Mouse (Mus musculus) heart, embryonic 13.5 days (tissue): ENCODE measurements around the gene Ypel5. TPM values are rescaled to one million over a fixed set of nuclear protein-coding genes. Genes with fewer than 3 reads are reported as not detected.

Experiments used
- ATAC-seq: fragments of 200-750 bp; cut with Nextera tagmentation; 2 replicates; pipeline ENCODE4 v1.8.0; 2017; ENCODE audit warnings: moderate TSS enrichment; ENCODE audit not compliant: insufficient number of reproducible peaks, low FRiP score, low TSS enrichment; ENCODE audit errors: extremely low read depth
- H3K27ac ChIP-seq: fragments of 300-500 bp; sonication (generic); replicated peaks from 2 replicates; pipeline ENCODE4 v1.5.1; 2015; ENCODE audit warnings: moderate library complexity, mild to moderate bottlenecking, inconsistent platforms
- H3K27me3 ChIP-seq: fragments of 300-500 bp; sonication (generic); replicated peaks from 2 replicates; pipeline ENCODE4 v1.6.1; 2015; ENCODE audit warnings: mild to moderate bottlenecking, inconsistent platforms
- H3K36me3 ChIP-seq: fragments of 300-500 bp; sonication (generic); 2 replicates; pipeline ENCODE4 v1.6.1; 2015; ENCODE audit warnings: mild to moderate bottlenecking, inconsistent platforms
- H3K4me1 ChIP-seq: fragments of 300-500 bp; sonication (generic); 2 replicates; pipeline ENCODE4 v1.6.1; 2015; ENCODE audit warnings: inconsistent platforms
- H3K4me2 ChIP-seq: fragments of 300-500 bp; sonication (generic); 2 replicates; pipeline ENCODE4 v1.6.1; 2015; ENCODE audit warnings: inconsistent platforms, mild to moderate bottlenecking, moderate library complexity
- H3K4me3 ChIP-seq: fragments of 300-500 bp; sonication (generic); 2 replicates; pipeline ENCODE4 v1.5.1; 2015; ENCODE audit warnings: moderate library complexity, mild to moderate bottlenecking, inconsistent platforms
- H3K9ac ChIP-seq: fragments of 300-500 bp; sonication (generic); 2 replicates; pipeline ENCODE4 v1.6.1; 2015; ENCODE audit warnings: inconsistent platforms, mild to moderate bottlenecking, moderate library complexity
- H3K9me3 ChIP-seq: fragments of 300-500 bp; sonication (generic); 2 replicates; pipeline ENCODE4 v1.6.1; 2016; ENCODE audit warnings: inconsistent platforms
- whole genome bisulfite sequencing: fragments of 180-500 bp; shearing (Covaris S2); methylation state at CpG from one replicate; pipeline ENCODE4 v1.1.7; 2015; ENCODE audit warnings: mixed read lengths; 5-methylcytosine and 5-hydroxymethylcytosine counted together
- polyA plus RNA-seq: library from polyadenylated mRNA; unstranded; fragments of >200 nt; fragmentation: Nextera tagmentation; extraction: Ambion mirVana; gene quantifications from 2 replicates; pipeline ENCODE4 v1.2.1, GENCODE M21; 2015

Gene Ypel5
- polyA plus RNA-seq, 1 experiment from 2014 or later, result 66.8 TPM

DNA sequence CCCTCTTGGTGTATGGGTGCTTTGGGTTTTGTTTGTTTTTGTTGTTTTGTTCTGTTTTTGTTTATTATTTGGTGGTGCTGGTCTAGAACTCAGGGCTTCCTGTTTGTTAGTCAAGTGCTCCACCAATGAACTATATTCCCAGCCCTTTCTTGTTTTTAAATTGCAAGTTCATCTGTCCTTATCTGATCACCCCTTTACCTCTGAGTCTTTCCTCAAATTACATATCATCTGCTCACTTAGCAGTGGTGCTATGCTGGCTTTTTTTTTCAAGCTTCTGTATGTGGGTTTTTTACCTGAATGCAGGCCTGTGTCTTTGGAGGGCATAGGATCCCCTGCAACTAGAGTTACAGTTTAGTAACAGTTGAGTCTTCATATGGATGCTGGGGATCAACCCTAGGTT is 9.3 kb downstream of the Ypel5 start:
- peaks cover 13% of the 10 kb centered on the region for H3K4me1 ChIP-seq
- H3K27me3 ChIP-seq, result no peaks in the 10 kb centered on the region
- peaks cover 48% of the 10 kb centered on the region for H3K36me3 ChIP-seq
- no peak overlapping the region for H3K4me3 ChIP-seq
- no peak overlapping the region for H3K27ac ChIP-seq
- no peak for ATAC-seq
- H3K9me3 ChIP-seq, result no peaks in the 10 kb centered on the region
- no peak overlapping the region for H3K4me2 ChIP-seq
- no peak overlapping the region for H3K9ac ChIP-seq

DNA sequence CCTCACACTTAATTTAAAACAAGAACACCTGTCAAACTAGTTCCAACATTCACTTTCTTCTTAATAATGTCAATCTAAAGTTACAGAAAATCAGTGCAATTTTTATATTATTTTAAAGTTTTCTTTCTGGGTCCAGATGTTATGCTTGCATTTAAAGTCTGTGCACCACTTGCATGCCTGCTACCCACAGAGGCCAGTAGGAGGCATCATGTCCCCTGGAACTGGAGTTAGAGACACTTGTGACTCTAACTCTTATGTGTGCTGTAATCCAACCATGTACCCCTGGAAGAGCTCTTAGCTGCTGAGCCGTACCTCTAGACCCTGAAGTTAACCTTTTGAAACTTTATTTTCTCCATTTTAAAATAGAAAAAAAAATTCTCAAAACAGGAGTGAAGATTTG is 19.0 kb downstream of the Ypel5 start:
- Histone ChIP-seq H3K36me3 (peaks cover 25% of the 10 kb centered on the region), H3K4me3 (no peak overlapping the region), H3K9ac (no peak overlapping the region), H3K27ac (no peak overlapping the region), H3K27me3 (no peaks in the 10 kb centered on the region), H3K4me2 (no peak overlapping the region), H3K4me1 (peaks cover under 1% of the 10 kb centered on the region; the same call in 1 of the 2 replicates), H3K9me3 (no peaks in the 10 kb centered on the region)
- WGBS, result 56% methylated on average over 1 of the region's 1 CpGs
- ATAC-seq, result no peak

DNA sequence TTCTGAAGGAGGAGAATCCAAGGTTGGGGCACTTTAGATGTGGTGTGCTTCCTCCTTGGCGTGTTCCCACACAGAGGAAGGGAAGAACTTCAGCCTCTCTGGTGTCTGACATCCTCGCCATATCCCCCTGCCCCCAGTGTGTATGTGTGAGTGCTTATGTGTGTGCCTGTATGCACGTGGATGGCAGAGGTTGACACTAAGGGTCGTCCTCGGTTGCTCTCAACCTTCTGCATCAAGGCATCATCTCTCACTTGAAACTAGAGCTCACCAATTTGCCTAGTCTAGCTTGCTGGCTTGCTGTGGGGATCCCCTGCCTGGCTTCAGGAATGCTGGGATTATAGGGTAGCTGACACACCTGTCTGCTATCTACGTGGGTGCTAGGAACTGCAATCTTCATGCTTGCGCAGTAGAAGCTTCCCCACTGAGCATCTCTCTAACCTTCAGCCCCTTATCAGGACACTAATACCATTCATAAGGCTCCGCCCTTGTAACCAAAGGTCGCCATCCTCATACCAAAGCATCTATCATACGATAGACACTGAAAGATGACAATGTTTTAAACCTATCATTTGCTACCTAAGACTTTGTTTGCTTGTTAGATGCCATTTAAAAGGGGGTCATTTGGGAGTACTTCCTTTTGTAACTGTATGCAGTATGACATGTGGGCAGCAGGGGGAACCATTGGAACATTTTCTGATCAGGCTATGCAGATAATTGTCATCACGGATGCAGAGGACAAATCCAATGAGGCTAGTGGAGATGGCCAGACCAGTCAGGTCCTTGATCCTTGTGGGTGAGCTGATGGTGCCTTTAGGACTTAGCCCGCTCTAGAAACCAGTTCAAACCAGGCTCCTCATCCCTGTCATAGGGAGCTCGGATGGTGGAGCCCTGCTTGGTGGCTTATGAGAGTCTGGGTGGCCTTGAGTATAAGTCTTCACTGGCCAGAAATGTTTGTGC is 21.7 kb downstream of the Ypel5 start:
- Histone ChIP-seq H3K36me3 (peaks cover 7% of the 10 kb centered on the region), H3K4me3 (no peak overlapping the region), H3K4me2 (no peak overlapping the region), H3K9ac (no peak overlapping the region), H3K27me3 (no peaks in the 10 kb centered on the region), H3K9me3 (no peaks in the 10 kb centered on the region), H3K4me1 (peaks cover 12% of the 10 kb centered on the region), H3K27ac (no peak overlapping the region)
- no peak; the same call in 1 of the 2 replicates for ATAC-seq
- WGBS, result 51% methylated on average over 13 of the region's 13 CpGs

DNA sequence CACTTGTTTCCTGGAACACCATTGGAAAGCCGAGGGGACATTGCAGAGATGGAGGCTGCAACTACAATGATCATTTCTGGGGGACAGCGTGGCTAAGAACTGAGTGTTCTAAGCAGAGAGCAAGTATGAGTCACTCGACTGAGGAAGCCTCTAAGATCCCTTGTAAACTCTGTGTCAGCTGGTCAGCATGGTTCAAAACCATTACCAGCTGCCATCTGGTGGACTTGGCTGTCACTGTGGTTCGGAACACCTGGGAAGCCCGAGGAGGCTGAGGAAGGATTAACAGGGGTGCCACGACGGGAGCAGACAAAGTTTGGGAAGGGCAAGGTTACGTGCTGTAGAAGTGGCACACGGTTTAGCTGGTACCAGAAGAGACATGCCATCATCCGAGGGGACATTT is 27.0 kb downstream of the Ypel5 start:
- H3K9ac ChIP-seq, result no peak overlapping the region
- WGBS, result 68% methylated on average over 10 of the region's 10 CpGs
- no peaks in the 10 kb centered on the region for H3K9me3 ChIP-seq
- H3K4me2 ChIP-seq, result no peak overlapping the region
- no peaks in the 10 kb centered on the region for H3K36me3 ChIP-seq
- H3K27me3 ChIP-seq, result no peaks in the 10 kb centered on the region
- H3K27ac ChIP-seq, result no peak overlapping the region
- no peak overlapping the region for H3K4me3 ChIP-seq
- ATAC-seq, result no peak
- peaks cover 16% of the 10 kb centered on the region for H3K4me1 ChIP-seq

DNA sequence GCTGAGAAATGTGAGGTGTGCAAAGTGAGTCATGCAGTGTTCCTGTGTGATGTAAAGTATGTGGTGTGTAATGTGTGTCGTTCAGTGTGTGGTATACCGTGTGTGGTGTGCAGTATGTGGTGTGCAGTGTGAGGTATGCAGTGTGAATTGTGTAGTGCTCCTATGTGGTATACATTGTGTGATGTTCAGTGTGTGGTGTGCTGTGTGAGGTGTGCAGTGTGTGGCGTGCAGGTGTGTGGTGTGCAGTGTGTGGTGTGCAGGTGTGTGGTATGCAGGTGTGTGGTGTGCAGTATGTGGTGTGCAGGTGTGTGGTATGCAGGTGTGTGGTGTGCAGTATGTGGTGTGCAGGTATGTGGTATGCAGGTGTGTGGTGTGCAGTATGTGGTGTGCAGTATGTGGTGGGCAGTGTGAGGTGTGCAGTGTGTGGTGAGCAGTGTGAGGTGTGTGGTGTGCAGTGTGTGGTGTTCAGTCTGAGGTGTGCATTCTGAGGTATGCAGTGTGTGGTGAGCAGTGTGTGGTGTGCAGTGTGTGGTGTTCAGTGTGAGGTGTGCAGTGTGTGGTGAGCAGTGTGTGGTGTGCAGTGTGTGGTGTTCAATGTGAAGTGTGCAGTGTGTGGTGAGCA is 30.5 kb downstream of the Ypel5 start:
- no peak for ATAC-seq
- no peaks in the 10 kb centered on the region for H3K36me3 ChIP-seq
- H3K4me3 ChIP-seq, result no peak overlapping the region
- no peak overlapping the region for H3K9ac ChIP-seq
- H3K4me2 ChIP-seq, result no peak overlapping the region
- H3K27me3 ChIP-seq, result no peaks in the 10 kb centered on the region
- H3K4me1 ChIP-seq, result peaks cover 7% of the 10 kb centered on the region
- WGBS, result 76% methylated on average over 3 of the region's 3 CpGs
- H3K9me3 ChIP-seq, result no peaks in the 10 kb centered on the region
- H3K27ac ChIP-seq, result no peak overlapping the region

DNA sequence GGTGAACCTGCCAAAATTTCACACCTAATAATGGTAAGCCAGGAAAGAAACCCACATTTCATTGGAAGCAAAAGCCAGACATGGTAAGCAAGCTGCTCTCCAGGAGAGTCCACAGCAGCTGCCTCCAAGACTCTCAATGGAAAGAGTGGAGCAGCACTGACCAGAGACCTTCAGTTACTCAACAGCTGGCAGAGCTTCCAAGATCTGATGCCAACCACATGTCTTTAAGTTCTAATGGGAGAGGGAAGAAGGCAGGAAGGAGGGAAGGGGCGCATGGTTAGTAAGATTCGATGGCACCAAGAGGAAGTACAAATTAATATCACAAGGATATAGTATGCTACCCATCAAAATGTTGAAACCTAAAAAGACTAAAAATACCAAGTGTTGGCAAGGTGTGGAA is 31.9 kb downstream of the Ypel5 start:
- Histone ChIP-seq H3K27ac (no peak overlapping the region), H3K9me3 (no peaks in the 10 kb centered on the region), H3K4me2 (no peak overlapping the region), H3K36me3 (no peaks in the 10 kb centered on the region), H3K4me1 (peaks cover 2% of the 10 kb centered on the region), H3K27me3 (no peaks in the 10 kb centered on the region), H3K4me3 (no peak overlapping the region), H3K9ac (no peak overlapping the region)
- 90% methylated on average over 2 of the region's 2 CpGs for WGBS
- no peak for ATAC-seq

DNA sequence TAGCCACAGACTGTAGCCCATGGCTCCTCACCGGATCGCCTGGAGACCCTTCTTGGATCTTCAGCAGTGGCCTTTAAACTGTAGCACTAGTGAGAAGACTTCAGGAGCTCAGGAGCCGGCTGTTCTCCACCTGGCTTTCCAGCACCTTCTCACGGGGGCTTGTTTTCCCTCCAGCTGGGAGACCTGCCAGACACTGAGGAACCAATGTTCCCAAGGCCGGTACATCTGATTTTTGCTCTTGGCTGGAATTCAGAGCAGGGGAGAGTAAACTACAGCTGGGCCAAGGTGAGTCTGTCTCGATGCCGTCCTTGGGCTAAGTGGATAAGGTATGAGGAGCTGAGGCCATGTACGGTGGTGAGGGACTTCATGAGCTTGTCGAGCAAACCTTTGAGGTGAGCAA is 42.7 kb downstream of the Ypel5 start:
- H3K27ac ChIP-seq, result no peak overlapping the region
- no peaks in the 10 kb centered on the region for H3K36me3 ChIP-seq
- 81% methylated on average over 9 of the region's 9 CpGs for whole genome bisulfite sequencing
- ATAC-seq, result no peak
- peaks cover 8% of the 10 kb centered on the region for H3K4me1 ChIP-seq
- no peak overlapping the region for H3K4me3 ChIP-seq
- no peak overlapping the region for H3K4me2 ChIP-seq
- no peak overlapping the region for H3K9ac ChIP-seq
- H3K9me3 ChIP-seq, result peaks cover 7% of the 10 kb centered on the region; the same call in 1 of the 2 replicates
- no peaks in the 10 kb centered on the region for H3K27me3 ChIP-seq

DNA sequence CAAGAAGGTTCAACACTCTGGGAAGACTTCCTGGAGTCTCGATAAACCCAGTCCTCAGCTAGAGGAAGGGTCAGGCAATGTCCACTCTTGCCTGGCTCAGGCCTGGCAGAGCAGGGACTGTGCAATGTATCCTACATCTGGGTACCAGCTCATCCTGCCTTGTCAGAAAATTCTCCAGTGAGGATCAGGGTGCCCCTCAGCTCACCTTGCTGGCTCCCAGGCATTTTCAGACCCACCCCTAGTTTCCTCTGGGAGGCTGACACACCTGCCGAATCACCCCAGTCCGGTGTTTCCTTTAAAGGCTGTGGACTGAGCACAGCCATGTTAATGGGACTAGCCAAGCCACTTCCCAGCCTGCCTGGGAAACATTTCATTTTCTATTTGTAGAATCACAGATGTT is 43.9 kb downstream of the Ypel5 start:
- H3K4me1 ChIP-seq, result peaks cover 8% of the 10 kb centered on the region
- H3K4me3 ChIP-seq, result no peak overlapping the region
- H3K4me2 ChIP-seq, result no peak overlapping the region
- H3K36me3 ChIP-seq, result no peaks in the 10 kb centered on the region
- H3K27me3 ChIP-seq, result no peaks in the 10 kb centered on the region
- 58% methylated on average over 3 of the region's 3 CpGs for WGBS
- no peak overlapping the region for H3K9ac ChIP-seq
- H3K27ac ChIP-seq, result no peak overlapping the region
- ATAC-seq, result no peak
- peaks cover 7% of the 10 kb centered on the region; the same call in 1 of the 2 replicates for H3K9me3 ChIP-seq

DNA sequence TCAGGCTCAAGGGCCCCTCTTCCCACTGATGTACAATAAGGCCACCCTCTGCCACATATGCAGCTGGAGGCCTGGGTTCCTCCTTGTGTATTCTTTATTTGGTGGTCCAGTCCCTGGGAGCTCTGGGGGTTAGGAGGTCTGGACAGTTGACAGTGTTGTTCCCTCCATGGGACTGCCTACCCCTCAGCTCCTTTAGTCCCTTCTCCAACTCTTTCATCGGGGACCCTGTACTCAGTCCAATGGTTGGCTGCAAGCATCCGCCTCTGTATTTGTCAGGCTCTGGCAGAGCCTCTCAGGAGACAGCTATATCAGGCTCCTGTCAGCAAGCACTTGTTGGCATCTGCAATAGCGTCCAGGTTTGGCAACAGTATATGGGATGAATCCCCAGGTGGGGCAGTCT is 44.8 kb downstream of the Ypel5 start:
- Histone ChIP-seq H3K9me3 (peaks cover 7% of the 10 kb centered on the region; the same call in 1 of the 2 replicates), H3K27me3 (no peaks in the 10 kb centered on the region), H3K4me3 (no peak overlapping the region), H3K27ac (no peak overlapping the region), H3K9ac (no peak overlapping the region), H3K36me3 (no peaks in the 10 kb centered on the region), H3K4me2 (no peak overlapping the region), H3K4me1 (peaks cover 8% of the 10 kb centered on the region)
- no peak for ATAC-seq
- WGBS, result 24% methylated on average over 3 of the region's 3 CpGs

DNA sequence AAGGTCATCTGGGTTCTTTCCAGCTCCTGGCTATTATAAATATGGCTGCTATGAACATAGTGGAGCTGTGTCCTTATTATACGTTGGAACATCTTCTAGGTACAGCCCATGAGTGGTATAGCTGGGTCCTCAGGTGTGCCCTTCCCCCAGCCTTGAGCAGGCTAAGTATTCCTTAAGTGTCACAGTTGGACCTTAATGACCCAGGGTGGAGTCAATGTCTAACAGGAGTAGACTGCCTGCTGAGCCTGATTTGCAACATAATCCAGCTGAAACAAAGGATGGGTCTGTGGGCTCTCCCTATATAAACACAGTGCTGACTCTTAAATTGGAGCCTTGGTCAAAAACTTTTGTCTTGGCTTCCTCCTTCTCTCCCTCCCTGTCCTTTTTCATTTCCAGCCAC is 45.6 kb downstream of the Ypel5 start:
- H3K9me3 ChIP-seq, result peaks cover 4% of the 10 kb centered on the region; the same call in 1 of the 2 replicates
- H3K27me3 ChIP-seq, result no peaks in the 10 kb centered on the region
- no peaks in the 10 kb centered on the region for H3K36me3 ChIP-seq
- peaks cover 8% of the 10 kb centered on the region for H3K4me1 ChIP-seq
- no peak overlapping the region for H3K27ac ChIP-seq
- 70% methylated on average over 1 of the region's 1 CpGs for WGBS
- no peak overlapping the region for H3K9ac ChIP-seq
- no peak for ATAC-seq
- H3K4me3 ChIP-seq, result no peak overlapping the region
- no peak overlapping the region for H3K4me2 ChIP-seq

DNA sequence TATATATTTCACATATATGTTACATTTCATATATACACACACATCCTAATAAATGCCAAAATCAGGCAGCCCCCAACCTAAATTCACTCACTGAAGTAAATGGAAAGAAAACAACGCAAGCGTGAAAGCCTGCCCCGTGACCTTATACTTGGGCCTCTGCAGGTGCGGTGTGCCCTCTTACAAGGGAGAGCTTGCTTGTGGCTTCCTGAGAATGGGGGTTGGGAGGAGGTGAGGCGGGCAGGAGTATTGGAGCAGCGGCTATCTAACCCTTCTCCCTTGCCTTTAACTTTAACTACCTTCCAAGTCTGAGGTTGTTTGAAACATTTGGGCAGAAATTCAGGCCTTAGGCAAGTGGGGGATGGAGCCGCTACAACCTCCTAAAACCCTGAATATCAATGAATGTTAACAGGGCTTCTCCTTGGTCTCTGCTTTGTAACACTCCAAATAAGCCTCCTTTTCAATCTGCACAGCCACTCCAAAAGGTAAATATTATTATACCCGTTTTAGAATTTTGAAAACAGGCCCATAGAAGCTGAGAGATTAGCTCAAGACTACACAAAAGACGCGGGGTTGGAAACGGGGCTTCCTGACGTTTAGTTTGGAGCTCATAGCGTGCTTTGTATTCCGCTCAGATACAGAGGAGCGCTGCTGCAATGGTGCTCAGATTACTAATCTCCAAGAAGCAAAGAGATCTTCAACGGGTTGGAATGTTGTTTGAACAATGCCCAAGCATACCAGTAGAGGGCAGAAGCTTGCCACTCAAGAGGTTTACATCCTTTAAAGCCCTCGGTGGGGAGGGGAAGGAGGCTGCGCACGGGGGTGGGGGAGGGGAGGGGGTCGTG is 53.5 kb downstream of the Ypel5 start:
- H3K27ac ChIP-seq, result no peak overlapping the region
- no peaks in the 10 kb centered on the region for H3K36me3 ChIP-seq
- peaks cover 15% of the 10 kb centered on the region for H3K4me1 ChIP-seq
- no peak for ATAC-seq
- H3K4me3 ChIP-seq, result no peak overlapping the region
- H3K27me3 ChIP-seq, result no peaks in the 10 kb centered on the region
- H3K9ac ChIP-seq, result 0 out of 2 replicates have a peak overlapping the region, but pooled peaks have one; percentile 33
- H3K9me3 ChIP-seq, result no peaks in the 10 kb centered on the region
- 24% methylated on average over 20 of the region's 20 CpGs for WGBS
- H3K4me2 ChIP-seq, result peak overlapping the region; percentile 26; the same call in 1 of the 2 replicates
